Mouse (Mus musculus): ENCODE data around the gene Senp7.
"Not testable (repeated sequence)": the region's sequence is repeated elsewhere in the genome, so short reads cannot be mapped to it uniquely, and the experiment has no call there.

The Senp7 gene

DNA sequence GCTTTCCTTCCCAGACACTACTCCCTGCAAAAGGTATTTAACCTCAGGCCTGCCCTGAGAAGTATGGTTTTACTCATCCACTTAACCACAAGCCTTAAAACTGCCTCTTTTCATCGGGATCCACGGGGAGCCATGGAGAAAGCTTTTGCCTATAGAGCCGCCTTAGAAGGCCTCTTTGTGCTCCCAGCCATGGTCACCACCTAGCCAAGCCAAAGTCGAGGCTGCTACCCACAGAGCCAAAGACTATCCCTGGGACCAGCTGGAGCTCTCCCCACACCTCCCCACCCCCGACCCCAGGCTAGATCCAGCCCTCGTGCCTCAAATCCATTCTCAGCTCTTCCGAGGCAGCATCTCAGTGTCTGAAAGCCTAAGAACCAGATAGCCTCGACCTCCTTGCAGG lies 18.0 kb downstream of the Senp7 start:
- DNase-seq (ENCODE audit: low spot score) = no peak

DNA sequence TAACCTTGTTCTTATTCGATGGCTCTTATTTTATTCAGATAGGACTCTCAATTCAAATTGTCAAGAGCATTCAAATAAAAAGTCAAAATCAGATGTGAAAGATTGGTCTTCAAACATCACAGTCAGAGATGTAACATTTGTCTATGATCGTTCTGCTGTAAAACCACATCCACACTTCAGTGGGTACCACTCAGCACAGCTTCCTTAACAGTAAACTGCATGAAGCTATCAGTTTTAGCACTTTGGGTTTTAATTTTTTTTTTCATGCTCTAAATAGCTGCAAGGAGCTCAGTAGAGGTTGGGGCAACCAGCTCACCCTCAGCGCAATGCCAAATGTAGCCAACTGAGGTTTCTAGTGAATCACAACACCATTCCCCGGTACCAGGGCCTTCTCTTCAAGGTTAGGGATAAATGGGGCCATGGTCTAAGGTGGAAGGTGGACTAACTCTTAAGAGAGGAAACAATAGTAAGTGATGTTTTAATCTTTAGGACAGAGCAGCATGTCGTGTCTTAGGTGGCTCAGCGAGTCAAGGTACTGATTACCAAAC lies 20.5 kb downstream of the Senp7 start:
- no peak for DNase-seq (ENCODE audit: low spot score)

DNA sequence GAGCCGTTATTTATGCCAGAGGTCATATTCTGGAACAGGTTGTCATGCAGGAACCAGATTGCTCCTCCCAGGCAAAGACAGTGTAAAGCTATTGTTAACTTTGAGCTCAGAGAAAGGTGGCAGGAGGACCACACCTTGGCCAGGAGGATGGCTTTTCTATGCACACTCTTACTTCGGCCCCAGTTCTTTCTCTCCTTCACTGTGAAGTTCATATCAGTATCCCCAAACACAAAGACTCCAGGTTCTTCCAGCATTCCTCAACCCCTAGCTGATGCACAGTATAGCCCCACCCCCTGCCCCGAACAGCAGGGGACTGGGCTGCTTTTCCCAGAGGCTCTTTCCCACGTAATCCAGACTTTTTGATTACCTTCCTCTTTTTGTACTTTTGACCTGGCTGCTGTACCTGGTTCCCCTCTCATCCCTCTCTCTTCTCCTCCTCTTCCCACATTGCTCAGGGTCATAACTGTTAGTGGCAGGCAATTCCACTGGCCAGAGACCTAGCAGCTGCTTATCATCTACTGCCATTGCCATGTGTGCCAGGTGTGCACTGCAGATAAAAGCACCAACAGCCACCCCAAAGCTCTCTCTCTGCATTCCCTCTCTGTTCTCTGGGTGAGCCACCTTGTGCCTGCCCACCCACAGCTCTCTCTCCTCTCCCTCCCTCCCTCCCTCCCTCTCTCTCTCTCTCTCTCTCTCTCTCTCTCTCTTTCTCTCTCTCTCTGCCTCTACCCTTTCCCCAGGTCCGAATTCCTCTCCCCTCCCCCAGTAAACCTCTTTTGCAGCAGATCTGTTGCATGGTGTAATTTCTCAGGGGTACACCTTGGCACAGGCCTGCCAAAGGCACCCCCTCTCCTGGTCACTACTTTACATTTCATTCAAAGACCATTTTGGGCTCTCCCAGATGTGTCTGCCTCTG lies 23.4 kb downstream of the Senp7 start:
- DNase-seq (ENCODE audit: low spot score) = no peak

DNA sequence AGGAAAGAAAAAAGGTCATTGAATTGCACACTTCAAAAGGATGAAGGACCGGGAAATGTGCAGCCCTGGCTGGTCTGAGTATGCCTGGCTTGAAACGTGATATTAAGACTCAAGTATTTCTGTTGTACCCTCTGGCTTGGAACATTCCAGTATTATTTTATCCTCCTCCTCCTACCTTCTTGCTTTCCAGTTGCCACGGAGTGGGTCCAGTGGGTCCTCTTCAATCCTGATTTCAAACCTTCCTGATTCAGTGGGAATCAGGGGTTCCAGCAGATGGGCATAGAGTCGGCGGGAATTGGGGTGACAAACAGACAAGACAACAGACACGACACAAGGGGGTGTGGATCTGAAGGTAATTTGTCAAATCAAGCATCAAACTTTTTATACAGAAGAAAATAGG lies 24.4 kb downstream of the Senp7 start:
- DNase-seq (ENCODE audit: low spot score) = no peak

DNA sequence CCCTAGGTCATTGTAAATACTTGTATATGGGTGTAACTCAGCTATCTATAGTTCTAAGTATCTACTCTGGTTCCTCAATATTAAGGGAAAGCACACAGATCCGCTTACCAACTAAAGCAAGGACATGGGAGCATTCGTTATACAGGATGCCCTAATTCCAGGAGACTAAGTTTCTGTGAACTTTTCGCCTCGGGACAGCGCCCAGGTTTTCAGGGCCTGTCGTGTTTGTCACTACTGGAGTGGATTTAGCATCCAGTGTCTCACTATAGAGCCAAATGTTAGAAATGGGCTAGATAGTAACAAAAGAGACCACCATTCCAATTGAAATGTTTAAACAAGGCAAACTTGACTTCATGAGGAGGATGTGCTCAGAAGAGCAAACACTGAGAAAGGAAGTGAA lies 25.0 kb downstream of the Senp7 start:
- not testable (repeated sequence) for DNase-seq (ENCODE audit: low spot score)

DNA sequence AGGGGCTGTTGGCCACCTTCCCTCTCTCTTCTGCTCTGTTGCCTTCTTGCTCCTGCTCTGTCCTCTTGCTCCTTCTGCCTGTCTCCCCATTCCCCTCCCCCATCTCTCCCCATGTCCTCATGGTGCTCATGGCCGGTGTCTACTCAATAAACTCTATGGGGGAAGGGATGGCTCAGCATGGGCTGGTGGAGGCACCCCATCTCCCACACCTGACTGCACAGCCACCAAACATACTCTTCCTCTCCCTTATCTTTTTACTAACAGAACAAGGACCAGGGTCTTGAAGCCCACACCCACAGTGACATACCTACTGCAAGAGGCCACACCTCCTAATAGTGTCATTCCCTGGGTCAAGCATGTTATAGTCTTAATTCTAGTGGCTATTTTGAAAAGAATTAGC lies 26.0 kb downstream of the Senp7 start:
- DNase-seq (ENCODE audit: low spot score) = no peak

DNA sequence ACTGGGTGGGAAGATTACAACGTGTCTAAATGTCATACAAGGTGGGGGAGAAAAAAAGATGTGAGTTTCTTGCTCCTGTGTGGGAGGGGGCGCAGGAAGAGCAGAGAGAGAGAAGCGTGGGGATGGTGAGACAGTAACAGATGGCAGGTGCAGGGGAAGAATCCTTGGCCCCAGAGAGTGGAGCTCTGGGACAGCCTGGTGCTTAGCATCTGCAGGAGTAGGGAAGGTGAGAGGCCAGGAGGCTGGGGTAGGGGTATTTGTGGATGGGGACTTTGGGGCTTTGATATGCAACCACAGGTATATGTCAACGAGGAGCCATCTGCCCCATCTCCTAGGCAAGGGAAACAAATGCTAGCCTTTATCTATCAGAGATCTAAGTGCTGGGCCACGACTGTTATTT lies 26.4 kb downstream of the Senp7 start:
- no peak for DNase-seq (ENCODE audit: low spot score)

DNA sequence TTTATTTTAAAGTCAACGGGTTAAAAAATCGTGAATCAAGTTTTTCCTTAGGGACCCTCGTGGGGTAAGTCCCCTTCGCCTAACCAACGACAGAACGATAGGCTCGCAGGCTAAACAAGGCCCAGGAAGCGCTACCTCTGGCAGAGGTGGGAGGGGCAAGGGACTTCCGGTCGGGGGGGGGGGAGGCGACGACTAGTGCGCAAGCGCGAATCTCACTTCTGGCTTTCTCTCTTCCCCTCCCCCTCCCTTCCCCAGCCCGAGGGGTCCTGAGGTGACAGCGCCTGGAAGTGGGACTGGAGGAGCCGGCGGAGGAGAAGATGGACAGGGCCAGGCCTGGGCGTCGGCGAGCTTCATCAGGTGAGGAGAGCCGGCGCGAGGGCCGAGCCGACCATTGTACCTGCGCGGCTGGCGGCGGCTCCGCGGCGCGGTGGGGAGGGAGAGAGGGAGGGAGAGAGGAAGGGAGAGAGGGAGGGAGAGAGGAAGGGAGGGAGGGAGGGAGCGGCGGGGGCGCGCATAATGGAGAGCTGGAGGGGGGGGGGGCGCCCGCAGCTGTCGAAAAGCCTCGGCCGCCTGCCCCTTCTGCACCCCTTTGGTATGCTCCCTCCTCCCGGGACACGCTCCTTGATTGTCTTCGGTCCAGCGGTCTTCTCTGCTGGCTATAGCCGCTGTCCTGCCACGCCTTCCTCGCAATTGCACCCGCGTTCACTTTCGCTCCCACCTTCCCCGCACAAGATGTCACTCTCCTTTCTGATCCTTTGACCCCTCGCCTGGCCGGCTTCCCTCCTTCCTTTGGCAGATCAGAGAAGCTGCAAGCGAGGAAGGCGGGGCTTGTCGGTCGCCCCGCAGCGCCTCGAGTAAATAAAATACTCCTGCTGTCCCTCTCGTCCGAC lies 27.3 kb downstream of the Senp7 start:
- peak; percentile 96 for DNase-seq (ENCODE audit: low spot score)

DNA sequence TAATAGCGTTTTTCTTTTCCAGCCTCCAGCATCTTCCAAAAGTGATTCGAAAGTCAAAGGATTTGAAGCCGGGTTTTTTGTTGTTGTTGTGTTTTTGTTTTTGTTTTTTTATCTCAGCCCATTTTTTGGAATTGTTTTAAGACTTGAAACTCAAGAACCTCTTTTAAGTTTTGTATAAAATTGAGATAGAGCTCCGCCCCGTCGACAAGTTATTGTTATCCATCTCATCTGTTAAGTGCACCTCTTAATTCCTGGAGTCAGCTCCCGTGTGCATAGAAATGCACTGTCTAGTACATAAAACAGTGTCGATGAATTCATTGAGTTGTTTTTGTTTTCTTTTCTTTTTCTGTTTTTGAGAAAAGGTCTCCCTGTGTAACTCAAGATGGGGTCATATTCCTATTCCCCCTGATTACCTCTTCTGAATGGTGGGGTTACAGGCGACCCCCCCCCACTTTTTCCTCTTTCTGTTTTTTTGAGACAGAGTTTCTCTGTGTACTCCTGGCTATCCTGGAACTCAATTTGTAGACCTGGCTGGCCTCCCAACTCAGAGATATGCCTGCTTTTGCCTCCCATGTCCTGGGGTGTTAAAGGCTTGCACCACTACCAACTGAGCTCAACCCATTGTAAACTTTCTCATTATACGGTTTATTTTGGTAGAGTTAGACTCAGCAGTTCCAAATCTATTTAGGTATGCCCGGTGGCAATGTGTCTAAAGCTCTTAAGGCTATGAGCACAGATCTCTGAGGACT lies 28.2 kb downstream of the Senp7 start:
- DNase-seq (ENCODE audit: low spot score) = peak; percentile 44

DNA sequence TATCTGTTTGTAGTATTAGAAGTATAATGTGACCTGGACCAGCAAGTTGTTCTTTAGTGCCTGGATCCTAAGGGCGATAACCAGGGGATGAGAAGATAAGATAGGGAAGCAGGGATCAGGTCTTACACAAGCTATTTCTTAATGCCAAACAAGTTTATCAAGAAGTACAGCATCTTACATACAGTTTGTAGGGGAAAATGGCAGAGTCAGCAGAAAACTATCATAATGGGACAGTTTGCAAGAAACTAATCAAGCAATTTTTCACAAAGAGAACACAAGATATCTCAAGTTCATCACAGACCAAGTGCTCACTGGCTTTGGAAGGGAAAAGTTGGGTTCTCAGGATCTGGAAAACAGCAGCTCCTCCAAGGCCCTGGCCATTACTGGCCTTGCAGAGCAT lies 31.3 kb downstream of the Senp7 start:
- no peak for DNase-seq (ENCODE audit: low spot score)

DNA sequence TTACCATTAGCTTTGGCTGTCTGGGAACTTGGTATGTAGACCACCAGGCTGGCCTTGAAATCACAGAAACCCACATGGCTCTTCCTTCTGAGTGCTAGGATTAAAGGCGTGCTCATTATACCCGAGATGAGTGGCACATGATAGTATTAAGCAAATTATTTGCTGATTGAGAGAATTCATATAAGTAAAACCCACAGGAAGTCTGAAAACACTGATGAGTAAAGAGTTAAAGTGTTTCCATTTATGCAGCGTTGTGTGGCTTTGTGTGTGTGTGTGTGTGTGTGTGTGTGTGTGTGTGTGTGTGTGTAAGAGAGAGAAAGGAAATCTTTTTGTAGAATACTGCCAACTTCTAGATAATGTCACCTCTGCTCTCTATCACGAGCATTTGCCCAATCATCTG lies 33.6 kb downstream of the Senp7 start:
- DNase-seq (ENCODE audit: low spot score) = no peak

DNA sequence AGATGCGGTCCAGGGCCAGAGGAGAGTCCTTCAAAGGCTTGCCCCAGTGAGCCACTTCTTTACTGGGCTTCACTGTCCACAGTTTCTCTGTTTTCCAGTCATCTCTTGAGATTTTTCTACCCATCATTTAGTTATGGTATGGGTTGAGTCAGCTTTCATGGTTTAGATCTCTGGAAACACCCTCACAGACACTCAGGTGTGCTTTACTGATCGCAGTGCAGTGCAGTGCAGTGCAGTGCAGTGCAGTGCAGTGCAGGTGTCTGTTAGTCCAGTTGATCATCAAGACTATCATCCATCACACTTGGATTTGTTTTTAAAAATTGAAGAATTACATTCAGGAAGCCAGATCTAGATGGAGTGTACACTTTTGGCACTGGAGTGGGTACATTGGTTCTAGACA lies 38.2 kb downstream of the Senp7 start:
- no peak for DNase-seq (ENCODE audit: low spot score)

DNA sequence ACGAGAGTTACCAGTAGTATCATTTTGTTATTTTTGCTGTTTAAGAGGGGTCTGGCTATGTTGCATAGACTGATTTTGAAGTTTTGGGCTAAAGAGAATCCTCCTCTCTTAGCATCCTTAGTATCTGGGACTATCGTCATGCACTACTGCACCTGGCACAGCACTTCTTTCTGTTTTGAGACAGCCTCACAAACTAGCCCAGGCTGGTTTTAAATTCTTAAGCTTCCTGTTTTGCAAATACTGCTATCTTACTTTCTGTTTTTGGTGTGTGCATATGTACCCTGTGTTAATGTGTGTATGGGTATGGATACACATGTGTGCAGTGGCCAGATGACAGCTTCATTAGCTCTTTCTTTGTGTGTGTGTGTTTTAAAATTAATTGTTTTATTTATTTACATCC lies 42.2 kb downstream of the Senp7 start:
- DNase-seq (ENCODE audit: low spot score) = no peak

DNA sequence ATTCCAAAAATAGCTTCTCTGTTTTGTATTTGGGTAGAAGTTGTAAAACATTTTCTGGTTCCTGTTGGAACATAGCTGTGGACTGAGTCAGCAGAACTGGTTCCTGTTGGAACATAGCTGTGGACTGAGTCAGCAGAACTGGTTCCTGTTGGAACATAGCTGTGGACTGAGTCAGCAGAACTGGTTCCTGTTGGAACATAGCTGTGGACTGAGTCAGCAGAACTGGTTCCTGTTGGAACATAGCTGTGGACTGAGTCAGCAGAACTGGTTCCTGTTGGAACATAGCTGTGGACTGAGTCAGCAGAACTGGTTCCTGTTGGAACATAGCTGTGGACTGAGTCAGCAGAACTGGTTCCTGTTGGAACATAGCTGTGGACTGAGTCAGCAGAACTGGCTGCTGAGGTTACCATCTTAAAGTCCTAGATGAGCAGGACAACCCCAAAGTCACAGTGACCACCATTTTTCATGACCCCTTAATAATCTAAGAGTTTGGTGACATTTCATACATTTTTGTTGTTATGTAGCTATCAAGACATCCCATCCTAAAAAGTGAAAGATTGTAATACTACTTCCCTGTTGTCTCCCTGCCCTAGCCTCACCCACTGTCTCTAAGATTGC lies 48.4 kb downstream of the Senp7 start:
- DNase-seq (ENCODE audit: low spot score) = not testable (repeated sequence)

DNA sequence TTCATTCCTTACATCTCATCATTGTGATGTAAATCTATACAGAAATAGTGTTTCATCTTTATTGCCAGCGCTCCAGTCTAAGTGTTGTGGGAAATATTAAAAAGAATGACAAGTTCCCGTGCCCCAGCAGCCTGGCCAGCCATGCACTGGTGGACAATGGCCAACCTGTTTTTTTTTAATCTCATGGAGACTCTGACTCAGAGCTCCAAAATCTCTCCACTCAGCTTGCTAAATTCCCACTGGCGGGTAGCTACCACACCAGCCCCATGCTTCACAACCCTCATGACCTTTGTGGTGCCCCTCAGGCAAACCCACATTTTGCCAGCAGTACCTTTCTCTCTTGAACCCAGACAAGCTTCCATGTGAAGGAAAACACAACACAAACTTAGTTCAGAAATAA lies 67.6 kb downstream of the Senp7 start:
- peak; percentile 78 for DNase-seq (ENCODE audit: low spot score)

DNA sequence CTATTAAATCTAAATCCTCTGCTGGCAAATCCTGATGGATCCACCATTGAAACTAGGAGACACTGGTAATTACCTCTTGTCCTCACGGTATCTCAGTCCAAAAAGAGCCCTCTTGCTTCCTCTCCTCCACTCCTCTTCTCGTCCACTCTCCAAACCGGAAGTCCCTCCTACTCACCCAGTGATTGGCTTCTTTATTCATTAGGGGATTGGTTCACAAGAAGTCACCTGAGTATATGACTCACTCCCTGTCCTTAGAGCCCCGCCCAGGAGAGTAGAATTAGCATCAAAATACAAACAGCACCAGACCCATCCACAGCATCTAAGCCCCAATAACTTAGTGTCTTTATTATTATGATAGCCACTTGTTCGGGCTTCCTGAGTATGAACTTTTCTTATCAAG lies 68.0 kb downstream of the Senp7 start:
- DNase-seq (ENCODE audit: low spot score) = peak; percentile 12

DNA sequence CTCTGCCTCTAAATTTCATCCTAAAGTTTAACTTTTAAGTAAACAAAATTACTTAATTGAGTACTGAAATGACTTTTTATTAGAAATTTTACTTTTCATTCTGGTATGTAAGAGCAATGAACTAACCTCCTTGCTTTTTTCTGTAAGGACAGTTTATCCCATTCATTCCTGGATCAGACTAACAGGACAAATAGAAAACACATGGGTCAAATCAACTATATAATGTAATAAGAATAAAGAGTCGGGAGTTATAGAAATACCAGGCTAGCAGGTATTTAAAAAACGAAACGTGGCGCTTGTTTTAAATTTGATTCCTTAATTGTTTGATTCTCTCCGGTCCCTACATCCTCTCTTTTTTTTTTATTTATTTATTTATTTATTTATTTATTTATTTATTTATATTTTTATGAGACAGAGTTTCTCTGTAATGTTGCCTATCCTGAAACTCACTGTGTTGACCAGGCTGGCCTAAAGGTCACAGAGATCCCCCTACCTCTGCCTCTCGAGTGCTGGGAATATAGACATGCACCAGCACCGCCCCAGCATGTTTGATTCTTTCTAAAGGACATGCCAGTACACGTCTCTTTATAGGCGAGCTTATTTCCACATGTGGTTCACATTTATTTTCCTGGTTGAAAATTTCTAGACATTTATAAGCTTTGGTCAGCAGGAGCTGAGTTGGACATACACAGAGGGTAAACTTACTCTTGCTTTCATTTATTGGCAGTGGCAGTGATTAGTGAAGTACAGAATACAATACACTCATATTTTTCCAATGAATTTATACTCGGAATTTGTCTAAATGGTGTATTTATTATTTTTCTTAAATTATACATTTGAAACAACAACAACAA lies 69.4 kb downstream of the Senp7 start:
- no peak for DNase-seq (ENCODE audit: low spot score)

DNA sequence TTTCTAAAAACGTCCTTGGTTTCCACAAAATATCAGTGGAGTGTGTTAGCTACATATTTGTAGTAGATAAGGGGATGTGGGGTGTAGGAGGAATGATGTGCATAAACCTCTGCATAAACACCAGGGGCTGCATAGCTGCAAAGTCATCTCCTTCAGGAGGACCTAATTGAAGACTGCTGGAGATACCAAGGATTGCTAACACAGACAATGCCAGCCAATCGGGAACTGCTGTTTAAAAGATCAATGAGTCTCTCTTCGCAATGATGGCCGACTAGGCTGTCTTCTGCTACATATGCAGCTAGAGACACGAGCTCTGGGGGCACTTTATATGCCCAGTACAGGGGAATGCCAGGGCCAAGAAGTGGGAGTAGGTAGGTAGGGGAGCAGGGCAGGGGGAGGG lies 74.4 kb downstream of the Senp7 start:
- DNase-seq (ENCODE audit: low spot score) = no peak

DNA sequence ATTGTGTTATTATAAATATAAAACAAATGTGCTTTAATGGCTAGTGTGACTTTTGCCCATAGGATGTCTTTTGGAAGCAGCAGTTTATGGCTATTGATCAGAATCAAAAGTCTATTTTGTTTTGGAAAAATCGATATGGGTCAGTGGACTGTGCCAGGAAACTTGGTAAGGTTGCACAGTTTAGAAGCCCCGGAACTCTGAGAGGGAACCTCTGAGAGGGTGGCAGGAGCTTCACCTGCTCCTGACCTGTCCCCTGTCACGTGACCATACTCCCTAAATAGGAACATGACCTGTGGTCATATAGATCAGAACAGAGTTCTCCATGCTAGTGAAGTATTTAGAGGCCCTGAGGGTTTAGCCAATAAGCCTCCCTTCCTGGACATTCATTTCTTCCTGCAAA lies 75.9 kb downstream of the Senp7 start:
- DNase-seq (ENCODE audit: low spot score) = no peak

DNA sequence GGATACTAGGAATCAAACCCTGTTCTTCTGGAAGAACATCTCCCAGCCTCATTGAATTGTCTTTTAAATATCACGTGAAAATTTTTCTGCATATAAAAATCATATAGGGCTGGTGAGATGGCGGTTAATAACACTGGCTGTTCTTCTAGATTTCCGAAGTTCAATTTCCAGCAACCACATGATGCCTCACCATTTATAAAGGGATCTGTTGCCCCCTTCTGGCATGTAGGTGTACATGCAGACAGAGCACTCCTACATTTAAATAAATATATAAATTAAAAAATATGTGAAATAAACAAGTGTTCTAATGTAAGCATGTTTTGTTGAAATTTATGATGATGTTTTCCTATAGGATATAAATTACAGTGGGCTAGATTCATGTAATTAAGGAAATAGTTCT lies 83.5 kb downstream of the Senp7 start:
- peak; percentile 79 for DNase-seq (ENCODE audit: low spot score)

DNA sequence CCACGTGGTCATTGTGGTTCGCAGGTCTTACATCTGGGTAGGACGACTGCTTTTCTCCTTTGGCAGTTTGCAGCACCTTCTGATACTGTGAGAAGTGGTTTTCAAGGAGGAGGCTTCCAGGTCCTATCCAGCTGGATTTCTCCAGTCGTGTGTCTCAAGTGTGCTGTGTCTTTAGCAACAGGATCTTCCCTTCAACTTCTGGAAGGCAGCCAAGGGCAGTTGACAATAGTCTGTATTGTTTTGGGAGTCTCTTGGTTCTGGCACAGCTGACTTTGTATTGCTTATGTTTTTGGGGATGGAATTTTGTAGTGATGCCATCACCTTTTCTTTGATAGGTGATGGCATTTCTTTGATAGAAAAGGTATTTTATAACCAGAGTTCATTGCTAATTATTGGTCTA lies 86.0 kb downstream of the Senp7 start:
- peak; percentile 42 for DNase-seq (ENCODE audit: low spot score)

All from adipocyte (in vitro differentiated cells).